Mouse (Mus musculus) heart, postnatal 0 days (tissue): ENCODE results near the gene Dclk3. TPM values are rescaled to one million over a fixed set of nuclear protein-coding genes. Genes with fewer than 3 reads are reported as not detected.

Experiments
- ATAC-seq: fragments of 200-750 bp; cut with Nextera tagmentation; 2 replicates; pipeline ENCODE4 v1.8.0; 2017; ENCODE audit warnings: low read depth, moderate number of reproducible peaks, moderate library complexity; ENCODE audit not compliant: insufficient read depth
- DNase-seq: peaks from one replicate; pipeline ENCODE4 v3.0.0-alpha.2; 2016; ENCODE audit warnings: low spot score
- H3K27ac ChIP-seq: fragments of 300-500 bp; sonication (generic); 2 replicates; pipeline ENCODE4 v1.5.1; 2014; ENCODE audit warnings: low read depth, mild to moderate bottlenecking
- H3K27me3 ChIP-seq: fragments of 300-500 bp; sonication (generic); 2 replicates; pipeline ENCODE4 v1.6.1; 2014; ENCODE audit warnings: low read length, mixed read lengths; ENCODE audit not compliant: control insufficient read depth, insufficient read depth
- H3K36me3 ChIP-seq: fragments of 300-500 bp; sonication (generic); replicated peaks from 2 replicates; pipeline ENCODE4 v1.6.1; 2014; ENCODE audit warnings: low read length, mixed read lengths; ENCODE audit not compliant: control insufficient read depth, insufficient read depth
- H3K4me1 ChIP-seq: fragments of 300-500 bp; sonication (generic); 2 replicates; pipeline ENCODE4 v1.6.1; 2014; ENCODE audit warnings: antibody characterized with exemption; ENCODE audit not compliant: control insufficient read depth, insufficient read depth
- H3K4me2 ChIP-seq: fragments of 300-500 bp; sonication (generic); 2 replicates; pipeline ENCODE4 v1.6.1; 2014; ENCODE audit warnings: low read depth, mild to moderate bottlenecking, low read length, moderate library complexity
- H3K4me3 ChIP-seq: fragments of 300-500 bp; sonication (generic); 2 replicates; pipeline ENCODE4 v1.5.1; 2014; ENCODE audit warnings: low read depth, low read length
- H3K9ac ChIP-seq: fragments of 300-500 bp; sonication (generic); replicated peaks from 2 replicates; pipeline ENCODE4 v1.6.1; 2014; ENCODE audit warnings: low read depth, low read length, mixed read lengths
- H3K9me3 ChIP-seq: fragments of 300-500 bp; sonication (generic); replicated peaks from 2 replicates; pipeline ENCODE4 v1.6.1; 2016; ENCODE audit warnings: low read length; ENCODE audit not compliant: control insufficient read depth
- CTCF ChIP-seq: IDR thresholded peaks from 2 replicates; pipeline ENCODE4 v1.5.1; 2016; ENCODE audit warnings: antibody characterized with exemption, control low read depth, low read depth
- EP300 ChIP-seq: IDR thresholded peaks from 2 replicates; pipeline ENCODE4 v1.6.1; 2016; ENCODE audit warnings: antibody characterized with exemption, low read depth
- WGBS: fragments of 180-500 bp; shearing (Covaris S2); extraction: QIAGEN DNeasy Blood & Tissue Kit; methylation state at CpG from one replicate; pipeline ENCODE4 v1.1.7; 2014; 5-methylcytosine and 5-hydroxymethylcytosine counted together
- polyA plus RNA-seq: library from polyadenylated mRNA; unstranded; fragments of >200 nt; fragmentation: Nextera tagmentation; extraction: Ambion mirVana; gene quantifications from 2 replicates; pipeline ENCODE4 v1.2.1, GENCODE M21; 2015
- total RNA-seq: library from RNA; depleted of rRNA; stranded (reverse); fragments of >200 nt; gene quantifications from 2 replicates; pipeline ENCODE4 v1.2.3, GENCODE M21; 2014; ENCODE audit warnings: low replicate concordance

Gene Dclk3
- total and polyA plus RNA-seq, 2 experiments from 2014 or later: 0.11 TPM; not detected in 1

DNA sequence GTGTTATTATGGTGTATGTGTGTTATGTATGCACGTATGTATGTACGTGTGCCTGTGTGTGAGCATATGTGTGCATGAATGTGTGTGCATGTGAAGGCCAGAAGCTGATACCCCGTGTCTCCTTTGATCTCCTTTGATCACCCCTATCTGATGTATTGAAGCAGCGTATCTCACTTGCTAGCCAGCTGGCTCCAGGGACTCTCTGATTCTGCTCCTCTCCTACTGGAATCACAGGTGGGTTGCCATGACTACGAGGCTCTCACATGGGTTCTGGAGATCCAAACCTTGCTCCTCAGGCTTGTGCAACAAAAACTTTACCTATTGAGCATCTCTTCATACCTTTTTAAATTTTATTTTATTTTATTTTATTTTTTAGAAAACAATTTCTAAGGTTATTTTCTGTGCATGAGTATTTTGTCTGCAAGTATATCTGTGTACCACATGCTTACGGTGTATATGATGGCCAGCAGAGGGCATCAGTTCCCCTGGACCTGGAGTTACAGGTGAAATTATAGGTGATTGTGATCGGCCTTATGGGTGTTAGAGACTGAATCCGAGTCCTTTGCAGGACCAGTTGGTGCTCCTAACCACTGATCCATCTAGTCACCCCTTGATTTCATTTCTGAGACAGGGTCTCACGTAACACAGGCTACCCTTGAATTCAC is 10.9 kb upstream of the Dclk3 start:
- Histone ChIP-seq H3K36me3 (no peaks in the 10 kb centered on the region), H3K4me3 (no peak overlapping the region), H3K27ac (no peak overlapping the region), H3K4me2 (no peak overlapping the region), H3K4me1 (no peaks in the 10 kb centered on the region), H3K27me3 (no peaks in the 10 kb centered on the region), H3K9ac (no peak overlapping the region), H3K9me3 (no peaks in the 10 kb centered on the region)
- 91% methylated on average over 9 of the region's 9 CpGs for WGBS
- TF ChIP-seq CTCF (peak; percentile 24; the same call in 1 of the 2 replicates), EP300 (no peak)
- DNase-seq: no peak
- no peak for ATAC-seq

DNA sequence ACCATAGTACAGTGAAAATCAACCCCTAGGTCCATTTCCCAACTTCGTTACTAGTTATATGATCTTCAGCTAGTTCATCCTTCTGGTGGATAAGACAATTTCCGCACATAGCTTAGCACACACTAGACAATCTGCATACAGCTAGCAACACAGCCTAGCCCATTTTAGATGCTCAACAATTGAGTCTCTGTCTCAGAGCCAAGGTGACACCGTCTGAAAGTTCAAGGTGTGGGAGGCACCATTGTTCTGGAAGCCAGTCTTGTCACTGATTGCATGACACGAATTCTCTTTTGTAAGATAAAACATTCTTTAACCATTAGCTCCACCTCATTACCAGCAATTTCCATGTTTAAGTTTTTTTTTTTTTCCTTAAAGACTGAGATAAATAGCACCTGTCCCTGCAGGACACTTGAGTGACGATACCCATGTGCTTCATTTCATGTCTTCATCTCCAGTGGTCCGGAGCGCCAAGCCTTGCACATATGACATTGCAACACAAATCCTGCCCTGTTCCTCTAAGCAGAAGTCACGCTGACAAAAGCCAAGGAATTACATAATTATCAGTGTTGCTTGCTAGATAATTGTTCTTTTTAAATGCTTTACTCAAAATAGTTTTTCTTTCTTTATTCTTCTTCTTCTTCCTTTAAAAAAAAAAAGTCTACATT is 10.1 kb upstream of the Dclk3 start:
- no peaks in the 10 kb centered on the region for H3K27me3 ChIP-seq
- H3K4me1 ChIP-seq: no peaks in the 10 kb centered on the region
- H3K36me3 ChIP-seq: no peaks in the 10 kb centered on the region
- H3K4me2 ChIP-seq: no peak overlapping the region
- H3K9ac ChIP-seq: no peak overlapping the region
- 41% methylated on average over 8 of the region's 8 CpGs for WGBS
- no peaks in the 10 kb centered on the region for H3K9me3 ChIP-seq
- peak; percentile 14 for DNase-seq
- no peak for ATAC-seq
- H3K4me3 ChIP-seq: no peak overlapping the region
- H3K27ac ChIP-seq: no peak overlapping the region
- TF ChIP-seq EP300 (no peak), CTCF (no peak)

DNA sequence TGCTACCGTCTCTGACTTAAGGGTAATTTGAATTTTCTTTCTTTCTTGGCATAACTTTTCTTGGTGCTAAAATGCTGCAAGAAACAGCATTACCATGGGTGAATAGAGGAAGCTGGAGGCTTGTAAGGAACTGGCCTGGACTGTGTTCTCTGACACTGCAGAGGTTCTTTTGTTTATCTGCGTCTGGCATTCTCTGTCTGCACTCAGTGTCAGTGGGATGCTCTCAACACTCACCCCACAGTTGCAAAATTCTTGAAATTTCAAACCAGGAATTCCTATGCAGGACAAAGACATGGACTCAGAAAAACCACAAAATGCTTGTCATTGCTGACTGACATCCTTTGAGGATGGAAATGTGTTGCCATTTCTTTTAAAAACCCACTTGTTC is 9.5 kb upstream of the Dclk3 start:
- H3K4me2 ChIP-seq: no peak overlapping the region
- peak; percentile 66; the same call in 1 of the 2 replicates for ATAC-seq

DNA sequence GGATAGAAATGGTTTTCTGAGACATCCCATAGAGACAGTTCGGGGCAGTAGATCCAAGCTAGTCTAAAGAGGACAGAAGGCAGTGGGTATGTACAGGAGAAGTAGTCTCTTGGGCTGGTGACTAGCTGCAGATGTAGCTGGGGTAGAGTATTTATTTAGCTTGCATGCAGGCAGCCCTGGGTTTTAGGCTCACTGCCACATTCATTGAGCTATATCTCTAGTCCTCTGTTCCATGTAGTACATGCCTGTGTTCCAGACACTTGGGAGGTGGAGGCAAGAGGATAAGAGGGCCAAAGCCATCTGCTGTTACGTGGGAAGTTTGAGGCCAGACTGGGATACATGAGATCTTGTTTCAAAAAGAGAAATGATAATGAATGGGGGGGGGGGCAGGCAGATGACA is 3.5 kb upstream of the Dclk3 start:
- 0 out of 2 replicates have a peak, but pooled peaks have one; percentile 49 for ATAC-seq
- TF ChIP-seq EP300 (no peak), CTCF (no peak)
- 53% methylated on average over 2 of the region's 2 CpGs for WGBS

More for the DNA sequence above, 9.5 kb upstream of the Dclk3 start:
- DNase-seq: peak; percentile 35
- no peak for TF ChIP-seq EP300
- no peak for TF ChIP-seq CTCF
- H3K27ac ChIP-seq: no peak overlapping the region
- no peak overlapping the region for H3K4me3 ChIP-seq
- no peaks in the 10 kb centered on the region for H3K9me3 ChIP-seq
- no peaks in the 10 kb centered on the region for H3K27me3 ChIP-seq
- 24% methylated on average over 2 of the region's 2 CpGs for WGBS
- no peaks in the 10 kb centered on the region for H3K4me1 ChIP-seq
- H3K36me3 ChIP-seq: no peaks in the 10 kb centered on the region
- no peak overlapping the region for H3K9ac ChIP-seq

DNA sequence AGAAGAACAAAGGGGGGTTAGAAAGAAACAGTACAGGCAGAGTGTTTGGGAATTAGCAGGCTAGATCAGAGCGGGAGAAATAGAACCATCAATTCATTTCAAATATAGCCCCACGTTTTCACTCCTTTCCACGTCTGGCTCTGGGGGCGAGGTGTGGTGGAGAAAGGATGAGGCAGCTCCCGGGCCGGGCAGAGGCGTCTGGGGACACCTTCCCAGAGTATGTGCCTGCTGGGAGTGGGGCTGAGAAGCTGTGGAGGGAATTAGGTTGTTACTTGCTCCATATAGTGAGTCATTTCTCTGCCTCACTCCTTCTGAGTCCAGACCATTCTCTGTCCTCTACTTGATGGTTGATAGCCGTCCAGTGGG is 938 bp downstream of the Dclk3 start:
- WGBS: 64% methylated on average over 8 of the region's 8 CpGs
- Histone ChIP-seq H3K36me3 (no peaks in the 10 kb centered on the region), H3K27ac (no peak overlapping the region), H3K4me2 (no peak overlapping the region), H3K9ac (no peak overlapping the region), H3K4me1 (0 out of 2 replicates have a peak, but pooled peaks cover 5% of the 10 kb centered on the region), H3K9me3 (no peaks in the 10 kb centered on the region), H3K27me3 (peaks cover 9% of the 10 kb centered on the region), H3K4me3 (no peak overlapping the region)
- TF ChIP-seq CTCF: no peak
- TF ChIP-seq EP300: no peak
- DNase-seq (no peak), ATAC-seq (no peak)

More for the DNA sequence above, 3.5 kb upstream of the Dclk3 start:
- no peaks in the 10 kb centered on the region for H3K36me3 ChIP-seq
- 0 out of 2 replicates have a peak, but pooled peaks cover 5% of the 10 kb centered on the region for H3K4me1 ChIP-seq
- H3K4me3 ChIP-seq: no peak overlapping the region
- H3K9me3 ChIP-seq: no peaks in the 10 kb centered on the region
- DNase-seq: no peak
- H3K27me3 ChIP-seq: peaks cover 9% of the 10 kb centered on the region
- H3K9ac ChIP-seq: no peak overlapping the region
- no peak overlapping the region for H3K27ac ChIP-seq
- no peak overlapping the region for H3K4me2 ChIP-seq
